Mouse (Mus musculus): ENCODE data around the gene Rbfox3. TPM values are rescaled to one million over a fixed set of nuclear protein-coding genes. Genes with fewer than 3 reads are reported as not detected.

Gene Rbfox3
- polyA plus RNA-seq, 1 experiment from 2014 or later, result 0.97 TPM

DNA sequence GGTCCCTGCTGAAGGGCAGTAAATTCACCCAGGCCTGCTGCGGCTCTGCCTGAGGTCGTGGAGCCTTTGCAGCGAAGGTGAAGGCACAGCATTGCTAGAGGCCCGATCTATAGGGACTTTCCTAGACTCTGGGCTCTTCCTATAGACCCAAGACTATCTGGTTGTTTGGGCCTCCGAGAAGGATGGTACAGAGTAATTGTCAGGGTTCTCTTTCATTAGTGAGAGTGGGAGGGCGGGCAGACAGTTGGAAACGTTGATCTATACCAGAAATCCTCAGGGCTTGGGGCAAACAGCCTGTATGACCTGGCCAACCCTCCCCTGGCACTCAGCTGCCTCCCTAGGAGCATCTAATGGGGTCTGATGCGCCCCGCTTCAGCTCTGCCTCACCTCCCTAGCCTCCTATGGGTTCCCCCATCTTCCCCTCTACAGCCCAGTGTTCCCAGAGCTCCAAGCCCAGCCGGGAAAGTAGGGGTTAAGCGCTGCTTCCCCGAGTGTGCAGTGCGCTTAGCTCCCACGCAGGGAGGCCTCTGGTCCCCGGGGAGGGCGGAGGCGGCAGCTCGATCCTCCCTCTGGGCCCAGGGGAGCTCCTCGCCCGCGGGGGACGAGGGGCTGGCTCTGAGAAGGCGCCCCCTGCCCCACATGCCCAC lies 4.5 kb downstream of the Rbfox3 start:
- H3K36me3 ChIP-seq (ENCODE audit: insufficient read depth, low read length), result no peaks in the 10 kb centered on the region
- no peak for TF ChIP-seq CTCF (IDR thresholded peaks at IDR 0.05)
- TF ChIP-seq EP300 (IDR thresholded peaks at IDR 0.05), result no peak
- 13% methylated on average over 16 of the region's 23 CpGs for WGBS
- H3K4me1 ChIP-seq (ENCODE audit: insufficient read depth, low read depth, low read length), result no peaks in the 10 kb centered on the region
- peaks cover 53% of the 10 kb centered on the region for H3K27me3 ChIP-seq (replicated peaks; ENCODE audit: insufficient read depth, low read length)
- H3K27ac ChIP-seq (ENCODE audit: low read length), result no peak overlapping the region
- DNase-seq (ENCODE audit: low spot score) (no peak), ATAC-seq (no peak)
- no peak overlapping the region for H3K9ac ChIP-seq (replicated peaks; ENCODE audit: low read depth)
- no peaks in the 10 kb centered on the region for H3K9me3 ChIP-seq (ENCODE audit: low read length)
- no peak overlapping the region for H3K4me3 ChIP-seq (ENCODE audit: low read depth, low read length)
- no peak overlapping the region for H3K4me2 ChIP-seq (replicated peaks; ENCODE audit: low read depth, low read length)

DNA sequence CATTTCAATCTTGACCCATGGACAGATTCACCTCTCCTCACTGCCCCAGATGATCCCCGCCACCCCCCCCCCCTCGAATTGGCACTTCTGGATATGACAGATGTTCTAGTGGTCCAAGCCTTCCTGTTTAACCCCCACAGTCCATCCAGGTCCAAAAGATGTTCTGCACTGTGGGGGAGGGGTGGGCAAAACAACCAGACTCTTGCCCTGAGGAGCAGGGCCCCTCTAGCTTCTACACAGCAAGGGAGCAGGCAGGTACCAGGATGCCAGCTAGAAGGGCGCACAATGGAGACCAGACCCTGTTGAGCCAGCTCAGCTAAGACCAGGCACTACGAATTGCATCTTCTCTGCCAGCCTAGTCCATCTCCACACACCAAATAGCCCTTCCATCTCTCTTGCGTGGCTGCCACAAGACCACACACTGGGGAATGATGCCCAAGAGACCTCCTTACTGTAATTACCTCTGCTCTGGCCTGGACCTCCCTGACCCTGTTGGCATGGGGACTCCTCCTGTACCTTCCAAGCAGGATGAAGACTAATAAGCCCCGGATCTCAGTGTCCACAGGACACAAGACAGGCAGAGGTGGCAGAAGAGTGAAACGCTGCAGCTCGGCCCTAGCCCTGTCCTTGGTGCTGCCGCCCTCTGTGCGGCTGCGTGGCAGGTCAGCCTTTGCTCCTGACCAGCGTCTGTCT lies 5.1 kb downstream of the Rbfox3 start:
- Histone ChIP-seq H3K9me3 (ENCODE audit: low read length) (no peaks in the 10 kb centered on the region), H3K27me3 (replicated peaks; ENCODE audit: insufficient read depth, low read length) (peaks cover 53% of the 10 kb centered on the region), H3K36me3 (ENCODE audit: insufficient read depth, low read length) (no peaks in the 10 kb centered on the region), H3K27ac (ENCODE audit: low read length) (no peak overlapping the region), H3K4me1 (ENCODE audit: insufficient read depth, low read depth, low read length) (no peaks in the 10 kb centered on the region), H3K4me3 (ENCODE audit: low read depth, low read length) (no peak overlapping the region), H3K4me2 (replicated peaks; ENCODE audit: low read depth, low read length) (no peak overlapping the region), H3K9ac (replicated peaks; ENCODE audit: low read depth) (no peak overlapping the region)
- no peak for TF ChIP-seq CTCF (IDR thresholded peaks at IDR 0.05)
- TF ChIP-seq EP300 (IDR thresholded peaks at IDR 0.05), result no peak
- DNase-seq (ENCODE audit: low spot score), result no peak
- ATAC-seq, result no peak
- 15% methylated on average over 12 of the region's 12 CpGs for WGBS

DNA sequence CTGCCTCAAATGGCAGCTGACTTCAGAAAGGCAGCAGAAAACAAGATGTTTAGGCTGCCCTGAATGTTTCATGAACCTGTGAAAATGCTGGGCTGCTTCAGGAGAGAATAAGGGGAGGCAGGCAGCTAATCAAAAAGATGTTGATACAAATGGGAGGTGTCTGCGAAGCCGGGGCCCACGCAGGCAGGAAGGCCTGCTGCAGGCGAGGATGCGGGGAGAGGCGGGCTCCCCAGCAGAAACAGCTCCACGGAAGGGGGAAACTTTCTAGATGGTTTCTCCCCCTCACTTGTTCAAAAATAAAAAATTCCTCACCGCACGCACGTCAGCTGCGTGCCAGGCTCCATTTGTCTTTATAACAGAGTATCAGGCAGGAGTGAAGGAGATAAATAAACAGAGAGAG lies 5.7 kb downstream of the Rbfox3 start:
- Histone ChIP-seq H3K4me2 (replicated peaks; ENCODE audit: low read depth, low read length) (no peak overlapping the region), H3K9ac (replicated peaks; ENCODE audit: low read depth) (no peak overlapping the region), H3K27me3 (replicated peaks; ENCODE audit: insufficient read depth, low read length) (peaks cover 53% of the 10 kb centered on the region), H3K9me3 (ENCODE audit: low read length) (no peaks in the 10 kb centered on the region), H3K27ac (ENCODE audit: low read length) (no peak overlapping the region), H3K4me3 (ENCODE audit: low read depth, low read length) (no peak overlapping the region), H3K4me1 (ENCODE audit: insufficient read depth, low read depth, low read length) (no peaks in the 10 kb centered on the region), H3K36me3 (ENCODE audit: insufficient read depth, low read length) (no peaks in the 10 kb centered on the region)
- WGBS, result 33% methylated on average over 11 of the region's 11 CpGs
- no peak for DNase-seq (ENCODE audit: low spot score)
- TF ChIP-seq CTCF (IDR thresholded peaks at IDR 0.05) (no peak), EP300 (IDR thresholded peaks at IDR 0.05) (no peak)
- no peak for ATAC-seq

DNA sequence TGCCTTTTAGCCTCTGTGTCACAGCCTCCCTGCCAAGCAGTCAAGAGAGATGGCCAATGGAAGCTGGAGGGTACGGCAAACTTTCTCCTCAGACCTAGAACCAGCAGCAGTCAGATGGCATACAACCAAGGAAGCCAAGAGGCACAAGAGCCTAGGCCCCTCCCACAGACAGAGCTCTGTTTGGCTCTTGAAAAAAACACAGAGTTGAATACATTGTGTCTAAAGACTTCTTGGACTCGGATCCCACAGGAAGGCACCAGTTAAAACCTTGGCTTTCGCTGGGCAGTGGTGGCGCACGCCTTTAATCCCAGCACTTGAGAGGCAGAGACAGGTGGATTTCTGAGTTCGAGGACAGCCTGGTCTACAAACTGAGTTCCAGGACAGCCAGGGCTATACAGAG lies 7.1 kb downstream of the Rbfox3 start:
- H3K27ac ChIP-seq (ENCODE audit: low read length), result no peak overlapping the region
- H3K9me3 ChIP-seq (ENCODE audit: low read length), result no peaks in the 10 kb centered on the region
- H3K4me2 ChIP-seq (replicated peaks; ENCODE audit: low read depth, low read length), result no peak overlapping the region
- ATAC-seq (no peak), DNase-seq (ENCODE audit: low spot score) (no peak)
- no peak overlapping the region for H3K9ac ChIP-seq (replicated peaks; ENCODE audit: low read depth)
- H3K36me3 ChIP-seq (ENCODE audit: insufficient read depth, low read length), result no peaks in the 10 kb centered on the region
- TF ChIP-seq EP300 (IDR thresholded peaks at IDR 0.05) (no peak), CTCF (IDR thresholded peaks at IDR 0.05) (no peak)
- no peak overlapping the region for H3K4me3 ChIP-seq (ENCODE audit: low read depth, low read length)
- no peaks in the 10 kb centered on the region for H3K4me1 ChIP-seq (ENCODE audit: insufficient read depth, low read depth, low read length)
- 86% methylated on average over 6 of the region's 6 CpGs for WGBS
- peaks cover 41% of the 10 kb centered on the region for H3K27me3 ChIP-seq (replicated peaks; ENCODE audit: insufficient read depth, low read length)

DNA sequence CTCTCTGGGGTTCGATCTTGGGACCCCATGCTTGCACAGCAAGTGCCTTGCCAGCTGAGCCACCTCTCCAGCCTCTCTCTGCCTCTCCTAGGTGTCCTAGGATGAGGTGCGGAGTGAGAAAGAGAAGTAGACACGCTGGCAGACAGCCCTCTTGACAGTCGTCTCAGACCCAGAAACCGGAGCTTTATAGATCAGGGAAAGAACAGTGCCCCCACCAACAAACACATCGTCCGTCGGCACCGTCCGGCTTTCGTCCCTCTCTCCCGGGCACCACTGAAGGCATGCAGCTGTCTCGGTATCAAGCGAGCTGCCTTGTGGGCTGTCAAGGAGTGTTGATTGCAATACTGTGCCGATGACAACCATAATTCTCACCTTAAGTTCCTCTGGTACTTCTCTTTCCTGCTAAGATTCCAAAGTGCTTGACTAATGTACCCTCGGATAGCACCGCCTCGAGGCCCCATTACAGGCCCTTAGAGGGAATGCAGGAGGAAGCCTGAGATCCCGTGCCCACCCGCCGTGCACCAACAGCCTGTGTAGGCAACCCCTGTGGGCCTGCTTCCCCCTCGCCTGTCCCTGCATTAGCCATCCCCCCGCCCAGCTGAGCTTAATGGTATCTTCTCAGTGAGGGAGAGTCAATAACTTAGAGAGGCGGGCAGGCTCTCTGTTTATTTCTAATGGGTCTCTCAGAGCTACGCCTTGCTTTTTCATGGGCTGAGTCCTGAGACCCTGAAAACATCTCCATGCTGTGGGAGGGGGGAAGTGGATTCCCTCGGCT lies 11.4 kb downstream of the Rbfox3 start:
- WGBS, result 28% methylated on average over 26 of the region's 26 CpGs
- ATAC-seq (no peak), DNase-seq (ENCODE audit: low spot score) (no peak)
- TF ChIP-seq CTCF (IDR thresholded peaks at IDR 0.05) (no peak), EP300 (IDR thresholded peaks at IDR 0.05) (no peak)
- Histone ChIP-seq H3K4me3 (ENCODE audit: low read depth, low read length) (no peak overlapping the region), H3K36me3 (ENCODE audit: insufficient read depth, low read length) (no peaks in the 10 kb centered on the region), H3K9ac (replicated peaks; ENCODE audit: low read depth) (no peak overlapping the region), H3K4me2 (replicated peaks; ENCODE audit: low read depth, low read length) (no peak overlapping the region), H3K9me3 (ENCODE audit: low read length) (no peaks in the 10 kb centered on the region), H3K27me3 (replicated peaks; ENCODE audit: insufficient read depth, low read length) (peaks cover 4% of the 10 kb centered on the region; the same call in 1 of the 2 replicates), H3K27ac (ENCODE audit: low read length) (no peak overlapping the region), H3K4me1 (ENCODE audit: insufficient read depth, low read depth, low read length) (no peaks in the 10 kb centered on the region)

DNA sequence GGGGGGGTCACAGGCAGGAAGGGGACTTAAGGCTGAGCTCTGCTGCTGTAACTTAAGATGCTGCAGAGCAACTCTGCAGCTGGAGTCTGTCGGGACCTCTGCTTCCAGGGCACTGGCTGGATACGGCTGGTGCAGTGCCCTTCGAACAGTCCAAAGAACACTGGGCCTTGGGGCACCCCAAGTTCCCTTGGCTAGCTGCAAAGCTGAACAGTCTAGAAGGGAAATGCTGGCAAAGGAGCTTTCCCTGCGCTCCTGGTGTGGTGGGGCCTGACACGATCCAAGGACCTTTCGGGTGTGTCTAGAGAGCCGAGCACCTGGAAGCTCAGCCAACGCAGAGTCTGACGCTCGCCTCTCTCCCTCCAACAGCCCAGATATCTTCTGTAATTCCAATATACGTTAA lies 12.8 kb downstream of the Rbfox3 start:
- no peaks in the 10 kb centered on the region for H3K36me3 ChIP-seq (ENCODE audit: insufficient read depth, low read length)
- no peaks in the 10 kb centered on the region for H3K4me1 ChIP-seq (ENCODE audit: insufficient read depth, low read depth, low read length)
- H3K27me3 ChIP-seq (replicated peaks; ENCODE audit: insufficient read depth, low read length), result no peaks in the 10 kb centered on the region
- H3K27ac ChIP-seq (ENCODE audit: low read length), result no peak overlapping the region
- ATAC-seq (no peak), DNase-seq (ENCODE audit: low spot score) (no peak)
- no peaks in the 10 kb centered on the region for H3K9me3 ChIP-seq (ENCODE audit: low read length)
- H3K4me2 ChIP-seq (replicated peaks; ENCODE audit: low read depth, low read length), result no peak overlapping the region
- H3K4me3 ChIP-seq (ENCODE audit: low read depth, low read length), result no peak overlapping the region
- WGBS, result 59% methylated on average over 11 of the region's 11 CpGs
- no peak for TF ChIP-seq EP300 (IDR thresholded peaks at IDR 0.05)
- no peak for TF ChIP-seq CTCF (IDR thresholded peaks at IDR 0.05)
- no peak overlapping the region for H3K9ac ChIP-seq (replicated peaks; ENCODE audit: low read depth)

Data from lung, postnatal 0 days (tissue).